Mouse (Mus musculus) midbrain, embryonic 16.5 days (tissue): ENCODE data around the gene St7. TPM values are rescaled to one million over a fixed set of nuclear protein-coding genes. Genes with fewer than 3 reads are reported as not detected.

Experiments used
- ATAC-seq: fragments of 200-750 bp; cut with Nextera tagmentation; 2 replicates; pipeline ENCODE4 v1.8.0; 2017; ENCODE audit warnings: moderate TSS enrichment
- H3K27ac ChIP-seq: fragments of 300-500 bp; sonication (generic); 2 replicates; pipeline ENCODE4 v1.5.1; 2014; ENCODE audit warnings: mild to moderate bottlenecking, low read length, mixed read lengths
- H3K27me3 ChIP-seq: fragments of 300-500 bp; sonication (generic); 2 replicates; pipeline ENCODE4 v1.6.1; 2014; ENCODE audit warnings: low read depth, low read length, mixed read lengths; ENCODE audit not compliant: control insufficient read depth, insufficient read depth
- H3K36me3 ChIP-seq: fragments of 300-500 bp; sonication (generic); 2 replicates; pipeline ENCODE4 v1.6.1; 2014; ENCODE audit warnings: mild to moderate bottlenecking, low read length, moderate library complexity, mixed read lengths; ENCODE audit not compliant: control insufficient read depth, insufficient read depth
- H3K4me1 ChIP-seq: fragments of 300-500 bp; sonication (generic); 2 replicates; pipeline ENCODE4 v1.6.1; 2014; ENCODE audit warnings: mild to moderate bottlenecking, low read length, mixed read lengths; ENCODE audit not compliant: control insufficient read depth, insufficient read depth
- H3K4me2 ChIP-seq: fragments of 300-500 bp; sonication (generic); 2 replicates; pipeline ENCODE4 v1.6.1; 2014; ENCODE audit warnings: mild to moderate bottlenecking, low read length, mixed read lengths
- H3K4me3 ChIP-seq: fragments of 300-500 bp; sonication (generic); 2 replicates; pipeline ENCODE4 v1.5.1; 2014; ENCODE audit warnings: low read depth, mild to moderate bottlenecking, low read length, moderate library complexity, mixed read lengths
- H3K9ac ChIP-seq: fragments of 300-500 bp; sonication (generic); 2 replicates; pipeline ENCODE4 v1.6.1; 2014; ENCODE audit warnings: low read depth, low read length, mixed read lengths
- H3K9me3 ChIP-seq: fragments of 300-500 bp; sonication (generic); replicated peaks from 2 replicates; pipeline ENCODE4 v1.6.1; 2014; ENCODE audit warnings: mild to moderate bottlenecking, low read length, mixed read lengths; ENCODE audit not compliant: control insufficient read depth, poor library complexity, severe bottlenecking
- WGBS: fragments of 180-500 bp; shearing (Covaris S2); extraction: QIAGEN DNeasy Blood & Tissue Kit; methylation state at CpG from one replicate; pipeline ENCODE4 v1.1.7; 2014; 5-methylcytosine and 5-hydroxymethylcytosine counted together
- polyA plus RNA-seq: library from polyadenylated mRNA; unstranded; fragments of >200 nt; fragmentation: Nextera tagmentation; extraction: Ambion mirVana; gene quantifications from 2 replicates; pipeline ENCODE4 v1.2.1, GENCODE M21; 2015

Gene St7
- polyA plus RNA-seq, 1 experiment from 2014 or later: 51.5 TPM

DNA sequence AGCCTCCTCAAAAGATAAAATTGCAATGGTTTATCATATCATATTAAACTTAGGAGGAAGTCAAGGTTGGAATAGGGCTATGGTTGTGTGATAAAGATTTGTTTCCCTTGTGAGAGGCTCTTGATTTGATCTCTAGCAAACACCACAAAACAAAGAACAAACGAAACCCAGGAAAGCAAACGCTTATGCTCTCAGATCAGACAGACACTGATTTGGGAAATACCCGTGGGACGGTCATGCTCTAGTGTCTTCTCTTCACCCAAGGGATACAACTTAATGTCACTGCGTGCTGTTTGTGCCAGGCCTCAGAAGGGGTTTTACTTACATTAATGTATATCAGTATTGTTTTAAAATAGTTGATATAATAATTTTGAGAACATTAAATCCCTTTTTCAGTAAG lies 91.8 kb downstream of the St7 start:
- Histone ChIP-seq H3K9ac (no peak overlapping the region), H3K27ac (no peak overlapping the region), H3K9me3 (no peaks in the 10 kb centered on the region), H3K4me3 (no peak overlapping the region), H3K4me2 (no peak overlapping the region), H3K4me1 (peaks cover 5% of the 10 kb centered on the region), H3K27me3 (no peaks in the 10 kb centered on the region), H3K36me3 (no peaks in the 10 kb centered on the region)
- ATAC-seq: no peak
- WGBS: 77% methylated on average over 5 of the region's 5 CpGs

DNA sequence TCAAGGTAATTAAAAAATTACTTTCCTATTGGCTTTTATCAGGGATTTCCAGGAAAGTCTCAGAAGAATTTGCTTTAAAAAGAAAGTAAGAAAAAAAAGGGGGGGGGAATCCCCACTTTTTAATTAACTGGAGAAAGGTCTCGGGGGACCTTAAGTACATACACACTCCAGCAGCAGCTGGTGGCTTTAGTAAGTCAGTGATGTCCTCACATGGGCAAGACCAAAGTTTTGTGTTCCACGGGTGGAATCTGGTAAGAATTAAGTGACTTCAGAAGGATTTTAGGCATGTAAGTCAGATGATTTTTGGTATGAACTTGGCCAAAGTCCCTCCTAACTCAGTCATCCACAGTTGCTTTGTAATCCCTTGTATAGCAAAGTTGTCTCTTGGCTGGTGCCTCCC lies 92.5 kb downstream of the St7 start:
- Histone ChIP-seq H3K27ac (no peak overlapping the region), H3K9me3 (no peaks in the 10 kb centered on the region), H3K4me1 (peaks cover 7% of the 10 kb centered on the region), H3K4me2 (no peak overlapping the region), H3K27me3 (no peaks in the 10 kb centered on the region), H3K9ac (no peak overlapping the region), H3K4me3 (no peak overlapping the region), H3K36me3 (no peaks in the 10 kb centered on the region)
- 74% methylated on average over 2 of the region's 2 CpGs for WGBS
- no peak for ATAC-seq

DNA sequence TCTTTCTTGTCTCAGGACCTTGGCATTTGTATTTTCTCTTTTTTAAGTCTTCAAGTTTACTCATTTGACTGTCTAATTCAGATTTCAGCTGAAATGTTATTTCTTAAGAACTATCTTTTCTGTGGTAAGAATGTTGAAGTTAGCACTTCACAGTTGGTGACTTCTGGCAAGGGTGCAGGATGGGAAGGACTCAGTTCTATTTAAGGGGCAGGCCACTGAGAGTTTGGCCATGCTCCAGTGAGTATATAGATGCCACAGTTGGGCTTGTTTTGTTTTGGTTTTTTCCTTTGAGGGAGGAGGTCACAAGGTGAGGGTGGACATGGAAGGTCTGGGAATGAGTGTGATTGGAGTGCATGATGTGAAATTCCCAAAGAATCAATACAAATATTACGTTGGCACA lies 95.1 kb downstream of the St7 start:
- Histone ChIP-seq H3K4me1 (peaks cover 7% of the 10 kb centered on the region), H3K27me3 (no peaks in the 10 kb centered on the region), H3K4me2 (no peak overlapping the region), H3K9me3 (no peaks in the 10 kb centered on the region), H3K27ac (no peak overlapping the region), H3K4me3 (no peak overlapping the region), H3K36me3 (no peaks in the 10 kb centered on the region), H3K9ac (no peak overlapping the region)
- ATAC-seq: no peak
- WGBS: 94% methylated on average over 1 of the region's 1 CpGs

DNA sequence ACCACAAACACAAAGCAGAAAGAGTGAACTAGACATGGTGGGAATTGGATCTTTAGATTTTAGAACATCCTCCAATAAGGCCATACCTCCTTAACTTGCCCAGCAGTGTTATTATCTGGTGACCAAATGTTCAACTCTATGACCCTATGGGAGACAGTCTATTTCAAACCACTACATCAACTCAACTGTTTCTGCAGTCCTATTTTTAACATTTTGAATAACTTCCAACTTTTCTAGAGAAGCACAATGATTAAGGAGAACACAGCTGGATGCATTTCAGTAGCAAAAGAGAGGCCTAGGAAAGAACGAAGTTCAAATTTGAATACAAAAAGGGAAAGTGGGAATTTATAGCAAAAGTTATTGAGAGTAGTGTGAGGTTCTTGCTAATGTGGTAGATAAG lies 97.5 kb downstream of the St7 start:
- Histone ChIP-seq H3K36me3 (no peaks in the 10 kb centered on the region), H3K27me3 (no peaks in the 10 kb centered on the region), H3K4me2 (no peak overlapping the region), H3K9ac (no peak overlapping the region), H3K4me3 (no peak overlapping the region), H3K9me3 (no peaks in the 10 kb centered on the region), H3K27ac (no peak overlapping the region), H3K4me1 (peaks cover 6% of the 10 kb centered on the region; the same call in 1 of the 2 replicates)
- ATAC-seq: no peak
- WGBS: 72% methylated on average over 1 of the region's 1 CpGs

DNA sequence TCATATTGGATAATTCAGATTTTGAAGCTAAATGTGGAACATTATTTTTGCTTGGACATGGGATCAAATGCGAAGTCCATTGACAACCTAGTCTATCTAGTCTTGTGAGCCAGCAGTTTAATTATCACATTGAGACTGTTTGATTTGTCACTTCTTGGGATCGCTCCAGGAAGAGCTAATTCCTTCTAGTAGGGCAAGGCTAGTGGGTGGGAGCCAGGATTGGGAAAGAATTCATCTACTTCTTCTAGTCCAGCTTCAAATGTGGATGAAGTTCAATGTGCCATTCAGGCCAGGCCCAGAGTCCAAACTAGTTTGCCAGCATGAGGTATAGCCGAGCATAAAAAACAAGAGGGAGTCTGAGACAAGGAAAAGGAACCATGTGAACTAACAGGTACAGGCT lies 100.7 kb downstream of the St7 start:
- Histone ChIP-seq H3K36me3 (no peaks in the 10 kb centered on the region), H3K4me1 (peaks cover 14% of the 10 kb centered on the region), H3K4me3 (no peak overlapping the region), H3K27me3 (no peaks in the 10 kb centered on the region), H3K9me3 (no peaks in the 10 kb centered on the region), H3K27ac (no peak overlapping the region), H3K4me2 (no peak overlapping the region), H3K9ac (no peak overlapping the region)
- 90% methylated on average over 3 of the region's 3 CpGs for WGBS
- no peak for ATAC-seq

DNA sequence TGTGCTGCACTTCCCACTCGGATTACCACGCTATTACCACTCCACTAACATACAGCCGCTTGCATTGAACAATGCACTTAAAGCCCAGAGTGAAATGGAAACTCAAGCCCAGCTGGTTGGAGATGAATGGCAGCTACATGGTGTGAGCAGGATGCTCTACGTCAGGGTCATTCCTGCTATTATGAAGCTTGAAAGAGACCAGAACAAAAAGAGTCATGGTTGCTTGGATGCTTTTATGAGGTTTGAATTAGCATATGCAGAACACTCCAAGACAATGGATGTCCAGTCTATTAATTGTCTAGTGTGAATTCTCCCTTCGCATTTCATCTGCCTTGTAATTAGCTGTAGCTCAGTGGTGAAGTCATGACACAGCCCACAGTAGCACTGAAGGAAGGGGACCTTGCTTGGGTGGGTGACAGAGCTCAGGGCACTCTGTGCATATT lies 104.6 kb downstream of the St7 start:
- peak; percentile 88 for ATAC-seq
- Histone ChIP-seq H3K4me2 (no peak overlapping the region), H3K4me1 (peaks cover 12% of the 10 kb centered on the region), H3K27ac (0 out of 2 replicates have a peak overlapping the region, but pooled peaks have one; percentile 28), H3K4me3 (no peak overlapping the region), H3K36me3 (no peaks in the 10 kb centered on the region), H3K9ac (no peak overlapping the region), H3K27me3 (no peaks in the 10 kb centered on the region), H3K9me3 (no peaks in the 10 kb centered on the region)
- 21% methylated on average over 5 of the region's 5 CpGs for WGBS

DNA sequence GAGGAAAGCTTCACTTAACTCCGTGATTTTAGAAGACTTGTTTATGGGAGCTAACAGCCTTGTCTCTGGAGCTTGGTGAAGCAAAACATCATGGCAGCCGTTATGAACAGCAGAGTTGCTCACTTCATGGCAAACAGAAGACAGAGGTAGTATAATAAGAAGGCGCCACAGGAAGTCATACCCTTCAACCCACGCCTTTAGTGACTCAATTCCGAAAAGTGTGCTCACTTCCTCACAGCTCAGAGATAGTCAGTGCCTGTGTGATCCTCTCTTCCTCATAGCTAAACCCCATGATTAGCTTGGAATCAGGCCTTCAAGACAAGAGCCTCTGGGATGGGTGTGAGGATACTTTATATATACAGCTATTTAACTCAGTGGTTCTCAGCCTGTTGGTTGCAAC lies 108.0 kb downstream of the St7 start:
- ATAC-seq: no peak
- Histone ChIP-seq H3K4me2 (no peak overlapping the region), H3K36me3 (no peaks in the 10 kb centered on the region), H3K27me3 (no peaks in the 10 kb centered on the region), H3K27ac (no peak overlapping the region), H3K9ac (no peak overlapping the region), H3K9me3 (no peaks in the 10 kb centered on the region), H3K4me3 (no peak overlapping the region), H3K4me1 (peaks cover 10% of the 10 kb centered on the region)
- WGBS: 93% methylated on average over 5 of the region's 5 CpGs

DNA sequence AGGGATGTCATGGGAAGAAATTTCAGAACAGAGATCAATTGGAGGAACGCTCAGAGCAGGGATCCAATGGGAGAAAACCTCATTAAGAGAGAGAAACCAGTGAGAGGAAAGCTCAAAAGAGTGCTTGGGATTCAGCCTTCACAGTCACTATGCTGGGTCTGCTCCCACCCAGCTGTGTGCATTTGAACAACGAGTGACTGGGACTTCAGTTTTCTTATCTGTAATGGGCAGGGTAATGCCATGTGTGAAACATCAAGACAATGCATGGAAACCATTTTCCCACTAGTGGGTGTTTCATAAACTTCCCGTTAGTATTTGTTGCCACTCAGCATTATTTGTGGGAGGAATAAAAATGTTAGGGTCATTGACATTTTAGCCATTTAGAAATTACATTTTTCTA lies 111.7 kb downstream of the St7 start:
- no peaks in the 10 kb centered on the region for H3K36me3 ChIP-seq
- no peak overlapping the region for H3K4me3 ChIP-seq
- H3K9me3 ChIP-seq: no peaks in the 10 kb centered on the region
- H3K27ac ChIP-seq: no peak overlapping the region
- H3K27me3 ChIP-seq: no peaks in the 10 kb centered on the region
- no peak for ATAC-seq
- H3K4me1 ChIP-seq: peaks cover 5% of the 10 kb centered on the region; the same call in 1 of the 2 replicates
- no peak overlapping the region for H3K4me2 ChIP-seq
- no peak overlapping the region for H3K9ac ChIP-seq
- WGBS: 80% methylated on average over 3 of the region's 3 CpGs

DNA sequence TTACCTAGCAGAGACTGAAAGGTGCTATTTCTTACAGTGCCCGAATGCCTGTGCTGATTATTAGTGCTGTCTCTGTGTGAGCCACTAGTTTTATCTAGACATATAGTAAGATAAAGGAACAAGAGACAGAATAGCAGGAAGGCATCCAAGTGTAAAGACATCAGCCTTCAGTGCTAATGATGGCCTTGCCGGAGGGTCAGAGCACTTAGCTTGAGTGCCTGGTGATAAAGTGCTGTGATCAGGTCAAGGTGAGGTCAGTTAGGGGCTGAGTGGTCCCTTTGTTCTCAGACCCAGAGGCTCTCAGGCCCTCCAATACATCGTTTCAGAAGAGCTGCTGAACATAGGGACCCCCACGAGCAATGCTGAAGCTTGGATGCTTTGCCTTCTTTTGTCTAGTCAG lies 113.8 kb downstream of the St7 start:
- ATAC-seq: peak; percentile 70; the same call in 1 of the 2 replicates
- Histone ChIP-seq H3K27me3 (no peaks in the 10 kb centered on the region), H3K36me3 (no peaks in the 10 kb centered on the region), H3K27ac (no peak overlapping the region), H3K4me2 (no peak overlapping the region), H3K9me3 (no peaks in the 10 kb centered on the region), H3K9ac (no peak overlapping the region), H3K4me1 (peaks cover 5% of the 10 kb centered on the region; the same call in 1 of the 2 replicates), H3K4me3 (no peak overlapping the region)
- WGBS: 11% methylated on average over 4 of the region's 4 CpGs
